Mouse (Mus musculus) cerebellum, postnatal 14 days (tissue): ENCODE data around the gene Hcar1.
A peak's percentile ranks its signal among the peaks of the same experiment; 100 is the strongest.

ENCODE experiments used
- DNase-seq, 2 experiments: peaks; one replicate each; pipeline ENCODE4 v3.0.0; 2021; ENCODE audit warnings: mixed read lengths in 2 of 2

The Hcar1 gene

GRCm38 (mm10) chr5:123879928-123880327 lies at the start of gene Hcar1:
Gene Hcar1 (minus strand): TSS chr5:123880020.
- no peak for DNase-seq

- no peak for DNase-seq
Measured at GRCm38 (mm10) chr5:123927118-123927517, 47.3 kb upstream of the Hcar1 start, which contains the start of gene Gm43518. Gene Gm43518 (plus strand): TSS chr5:123927418.

- no peak for DNase-seq
Measured at GRCm38 (mm10) chr5:123922112-123922511, 42.3 kb upstream of the Hcar1 start.

- no peak for DNase-seq
Measured at GRCm38 (mm10) chr5:123914852-123915251, 35.0 kb upstream of the Hcar1 start.

GRCm38 (mm10) chr5:123907631-123907977 lies 27.8 kb upstream of the Hcar1 start:
- no peak for DNase-seq

- DNase-seq = peak; percentile 100
Measured at GRCm38 (mm10) chr5:123906976-123907630, 27.3 kb upstream of the Hcar1 start, which contains the start of gene Denr. Gene Denr (plus strand): TSS chr5:123907175.

- no peak for DNase-seq
Measured at GRCm38 (mm10) chr5:123906146-123906975, 26.5 kb upstream of the Hcar1 start.

GRCm38 (mm10) chr5:123904059-123904672 lies 24.3 kb upstream of the Hcar1 start:
- no peak for DNase-seq

GRCm38 (mm10) chr5:123897352-123897751 lies 17.5 kb upstream of the Hcar1 start:
- no peak for DNase-seq

- no peak for DNase-seq
Measured at GRCm38 (mm10) chr5:123896395-123896794, 16.6 kb upstream of the Hcar1 start.

- no peak for DNase-seq
Measured at GRCm38 (mm10) chr5:123893520-123893919, 13.7 kb upstream of the Hcar1 start.

- DNase-seq = peak; percentile 63 to 71
Measured at GRCm38 (mm10) chr5:123891669-123892068, 11.8 kb upstream of the Hcar1 start.

GRCm38 (mm10) chr5:123890987-123891386 lies 11.2 kb upstream of the Hcar1 start:
- DNase-seq = no peak

- DNase-seq = no peak
Measured at GRCm38 (mm10) chr5:123890312-123890711, 10.5 kb upstream of the Hcar1 start.

- no peak for DNase-seq
Measured at GRCm38 (mm10) chr5:123886365-123886764, 6.5 kb upstream of the Hcar1 start.

GRCm38 (mm10) chr5:123884332-123884731 lies 4.5 kb upstream of the Hcar1 start:
- DNase-seq = no peak

- DNase-seq = no peak
Measured at GRCm38 (mm10) chr5:123883891-123884290, 4.1 kb upstream of the Hcar1 start.

- peak in 1 of 2 experiments; percentile 14 for DNase-seq
Measured at GRCm38 (mm10) chr5:123880778-123881177, 958 bp upstream of the Hcar1 start.

GRCm38 (mm10) chr5:123878056-123878455 lies 1.8 kb downstream of the Hcar1 start:
- DNase-seq = no peak

- no peak for DNase-seq
Measured at GRCm38 (mm10) chr5:123874177-123874576, 5.6 kb downstream of the Hcar1 start.

- DNase-seq = no peak
Measured at GRCm38 (mm10) chr5:123869615-123870014, 10.2 kb downstream of the Hcar1 start.

- DNase-seq = no peak
Measured at GRCm38 (mm10) chr5:123866457-123866856, 13.4 kb downstream of the Hcar1 start.

- no peak for DNase-seq
Measured at GRCm38 (mm10) chr5:123865365-123865764, 14.5 kb downstream of the Hcar1 start, which contains the start of gene Hcar2. Gene Hcar2 (minus strand): TSS chr5:123865499.

- no peak for DNase-seq
Measured at GRCm38 (mm10) chr5:123863934-123864333, 15.9 kb downstream of the Hcar1 start.
